Mouse (Mus musculus): ENCODE data around the gene Bach2. TPM values are rescaled to one million over a fixed set of nuclear protein-coding genes. Genes with fewer than 3 reads are reported as not detected.

The Bach2 gene
- total and polyA plus RNA-seq, 2 experiments from 2014 or later = 13.9 to 14.7 TPM

DNA sequence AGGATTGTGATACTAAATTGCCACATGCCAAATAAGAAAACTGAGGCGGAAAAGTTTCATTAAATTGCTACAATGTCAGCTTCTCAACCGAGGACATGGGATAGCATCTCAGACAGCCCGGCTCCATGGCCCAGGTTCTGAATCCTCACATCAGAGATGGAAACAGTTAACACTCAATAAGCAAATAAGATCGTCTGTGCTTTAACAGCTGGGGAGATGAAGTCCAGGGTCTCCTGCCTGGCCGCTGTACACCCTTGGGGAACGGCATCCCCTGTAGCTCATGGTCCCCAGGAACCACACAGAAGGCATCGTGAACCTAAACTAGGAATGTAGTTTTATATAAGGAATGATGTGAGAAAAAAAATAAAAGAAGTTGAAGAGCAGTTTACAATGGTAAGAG is 297.0 kb downstream of the Bach2 start:
- Histone ChIP-seq H3K4me2 (ENCODE audit: low read depth, low read length) (no peak overlapping the region), H3K9me3 (ENCODE audit: low read length) (no peaks in the 10 kb centered on the region), H3K27me3 (ENCODE audit: insufficient read depth, low read length) (no peaks in the 10 kb centered on the region), H3K4me1 (ENCODE audit: insufficient read depth, low read length) (peaks cover 25% of the 10 kb centered on the region), H3K36me3 (ENCODE audit: insufficient read depth, low read length) (no peaks in the 10 kb centered on the region), H3K4me3 (ENCODE audit: low read length) (no peak overlapping the region), H3K27ac (no peak overlapping the region), H3K9ac (replicated peaks; ENCODE audit: low read length) (no peak overlapping the region)
- TF ChIP-seq CTCF (IDR thresholded peaks at IDR 0.05; ENCODE audit: low read depth) = no peak
- no peak for ATAC-seq
- no peak for DNase-seq (ENCODE audit: low spot score)
- WGBS = 82% methylated on average over 7 of the region's 7 CpGs

GRCm38 (mm10) chr4:32536870-32537508 is 298.4 kb downstream of the Bach2 start:
- WGBS = 43% methylated on average over 8 of the region's 8 CpGs
- peaks cover 11% of the 10 kb centered on the region for H3K4me1 ChIP-seq (ENCODE audit: insufficient read depth, low read length)
- H3K36me3 ChIP-seq (ENCODE audit: insufficient read depth, low read length) = no peaks in the 10 kb centered on the region
- no peak for DNase-seq (ENCODE audit: low spot score)
- peak; percentile 30; the same call in 1 of the 2 replicates for ATAC-seq
- no peaks in the 10 kb centered on the region for H3K9me3 ChIP-seq (ENCODE audit: low read length)
- H3K27ac ChIP-seq = 0 out of 2 replicates have a peak overlapping the region, but pooled peaks have one; percentile 15
- H3K4me2 ChIP-seq (ENCODE audit: low read depth, low read length) = no peak overlapping the region
- H3K27me3 ChIP-seq (ENCODE audit: insufficient read depth, low read length) = no peaks in the 10 kb centered on the region
- no peak overlapping the region for H3K9ac ChIP-seq (replicated peaks; ENCODE audit: low read length)
- no peak overlapping the region for H3K4me3 ChIP-seq (ENCODE audit: low read length)
- peak; percentile 28; the same call in 1 of the 2 replicates for TF ChIP-seq CTCF (IDR thresholded peaks at IDR 0.05; ENCODE audit: low read depth)

- Histone ChIP-seq H3K27me3 (ENCODE audit: insufficient read depth, low read length) (no peaks in the 10 kb centered on the region), H3K27ac (peak overlapping the region; percentile 49; the same call in 1 of the 2 replicates), H3K9me3 (ENCODE audit: low read length) (no peaks in the 10 kb centered on the region), H3K4me1 (ENCODE audit: insufficient read depth, low read length) (peaks cover 9% of the 10 kb centered on the region; the same call in 1 of the 2 replicates), H3K36me3 (ENCODE audit: insufficient read depth, low read length) (no peaks in the 10 kb centered on the region), H3K4me3 (ENCODE audit: low read length) (no peak overlapping the region), H3K9ac (replicated peaks; ENCODE audit: low read length) (no peak overlapping the region), H3K4me2 (ENCODE audit: low read depth, low read length) (no peak overlapping the region)
- TF ChIP-seq CTCF (IDR thresholded peaks at IDR 0.05; ENCODE audit: low read depth) = peak; percentile 89
- 5% methylated on average over 5 of the region's 5 CpGs for WGBS
- DNase-seq (ENCODE audit: low spot score) (peak; percentile 95), ATAC-seq (peak; percentile 92)
Measured at GRCm38 (mm10) chr4:32538088-32538487, 299.5 kb downstream of the Bach2 start.

DNA sequence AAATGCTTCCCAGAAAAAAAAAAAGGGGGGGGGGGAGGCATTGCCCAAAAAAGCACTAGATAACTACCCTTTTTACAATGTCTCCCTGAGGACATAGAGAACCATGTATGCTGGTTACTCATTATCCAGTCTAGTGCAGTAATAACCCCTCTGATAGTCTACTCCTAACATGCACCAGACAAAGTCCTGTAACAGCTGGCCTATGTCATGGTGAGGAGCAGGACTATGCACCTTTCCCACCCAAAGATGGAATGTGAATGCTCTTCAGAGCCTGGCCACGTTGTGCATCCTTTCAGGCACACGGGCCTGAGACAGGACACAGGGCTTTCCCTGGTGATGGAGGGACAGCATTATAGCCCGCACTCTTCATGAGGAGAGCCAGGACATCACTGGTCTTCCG is 299.9 kb downstream of the Bach2 start:
- Histone ChIP-seq H3K4me2 (ENCODE audit: low read depth, low read length) (no peak overlapping the region), H3K36me3 (ENCODE audit: insufficient read depth, low read length) (no peaks in the 10 kb centered on the region), H3K4me3 (ENCODE audit: low read length) (no peak overlapping the region), H3K9me3 (ENCODE audit: low read length) (no peaks in the 10 kb centered on the region), H3K27ac (peak overlapping the region; percentile 49; the same call in 1 of the 2 replicates), H3K27me3 (ENCODE audit: insufficient read depth, low read length) (no peaks in the 10 kb centered on the region), H3K4me1 (ENCODE audit: insufficient read depth, low read length) (peaks cover 9% of the 10 kb centered on the region; the same call in 1 of the 2 replicates), H3K9ac (replicated peaks; ENCODE audit: low read length) (no peak overlapping the region)
- ATAC-seq = peak; percentile 28; the same call in 1 of the 2 replicates
- TF ChIP-seq CTCF (IDR thresholded peaks at IDR 0.05; ENCODE audit: low read depth) = no peak
- DNase-seq (ENCODE audit: low spot score) = no peak
- 56% methylated on average over 4 of the region's 4 CpGs for WGBS

DNA sequence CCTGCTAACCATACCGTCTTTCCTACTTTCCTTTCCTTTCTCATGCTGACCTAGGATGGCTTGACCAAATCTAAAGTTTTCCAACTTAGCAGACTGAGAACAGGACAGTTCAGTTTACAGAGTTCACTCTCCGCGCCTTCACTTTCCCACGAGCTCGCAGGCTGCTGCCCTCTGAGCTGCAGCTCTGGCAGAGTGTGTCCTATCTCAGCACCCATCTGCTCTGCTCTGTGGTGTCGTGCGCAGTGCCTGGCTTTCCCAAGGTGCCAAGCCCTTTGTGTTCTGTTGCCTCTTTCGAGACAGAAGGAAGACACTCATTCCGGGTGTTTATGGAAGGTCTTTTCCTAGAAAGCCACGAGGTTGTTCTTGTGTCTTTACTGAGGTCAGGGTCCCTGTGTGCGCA is 300.4 kb downstream of the Bach2 start:
- Histone ChIP-seq H3K4me2 (ENCODE audit: low read depth, low read length) (no peak overlapping the region), H3K4me3 (ENCODE audit: low read length) (no peak overlapping the region), H3K36me3 (ENCODE audit: insufficient read depth, low read length) (no peaks in the 10 kb centered on the region), H3K27ac (peak overlapping the region; percentile 49; the same call in 1 of the 2 replicates), H3K9ac (replicated peaks; ENCODE audit: low read length) (no peak overlapping the region), H3K4me1 (ENCODE audit: insufficient read depth, low read length) (peaks cover 9% of the 10 kb centered on the region; the same call in 1 of the 2 replicates), H3K9me3 (ENCODE audit: low read length) (no peaks in the 10 kb centered on the region), H3K27me3 (ENCODE audit: insufficient read depth, low read length) (no peaks in the 10 kb centered on the region)
- ATAC-seq (no peak), DNase-seq (ENCODE audit: low spot score) (no peak)
- no peak for TF ChIP-seq CTCF (IDR thresholded peaks at IDR 0.05; ENCODE audit: low read depth)
- 66% methylated on average over 11 of the region's 11 CpGs for WGBS

DNA sequence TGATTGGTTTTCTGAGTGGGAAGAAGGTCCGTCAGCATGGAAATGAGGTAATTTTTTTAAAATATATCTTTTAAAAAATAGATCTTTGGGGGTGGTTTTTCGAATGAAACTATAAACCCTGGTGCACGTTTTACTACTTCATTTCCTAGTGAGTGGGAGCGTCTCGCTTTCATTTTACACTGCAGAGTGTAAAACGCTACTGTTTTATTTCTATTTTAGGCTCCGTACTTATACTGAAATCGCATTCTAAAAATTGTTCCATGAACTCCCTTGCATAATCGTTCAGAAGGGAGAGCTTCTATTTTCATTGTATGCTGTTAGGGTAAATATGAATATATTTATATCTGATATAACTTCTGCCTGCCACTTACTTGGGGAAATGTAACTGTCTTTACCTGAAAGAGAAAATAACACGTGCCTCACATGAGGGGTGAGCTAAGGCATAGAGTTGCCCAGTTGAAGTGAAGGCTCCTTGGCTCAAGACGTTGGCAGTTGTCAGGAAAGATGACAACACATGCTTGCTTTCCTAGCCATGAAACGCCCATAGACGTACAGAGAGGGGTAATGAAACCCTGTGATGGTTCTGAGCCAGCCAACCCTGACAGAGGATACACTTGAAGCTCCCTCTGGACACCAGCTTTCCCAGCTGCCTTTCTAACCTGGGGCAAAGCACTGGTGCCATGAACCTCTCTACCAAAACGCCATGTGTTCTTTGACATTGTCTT is 306.4 kb downstream of the Bach2 start:
- no peaks in the 10 kb centered on the region for H3K4me1 ChIP-seq (ENCODE audit: insufficient read depth, low read length)
- no peaks in the 10 kb centered on the region for H3K36me3 ChIP-seq (ENCODE audit: insufficient read depth, low read length)
- H3K4me2 ChIP-seq (ENCODE audit: low read depth, low read length) = no peak overlapping the region
- no peak for DNase-seq (ENCODE audit: low spot score)
- 85% methylated on average over 14 of the region's 14 CpGs for WGBS
- no peak overlapping the region for H3K4me3 ChIP-seq (ENCODE audit: low read length)
- H3K27me3 ChIP-seq (ENCODE audit: insufficient read depth, low read length) = no peaks in the 10 kb centered on the region
- no peak for TF ChIP-seq CTCF (IDR thresholded peaks at IDR 0.05; ENCODE audit: low read depth)
- H3K9me3 ChIP-seq (ENCODE audit: low read length) = no peaks in the 10 kb centered on the region
- ATAC-seq = no peak
- H3K9ac ChIP-seq (replicated peaks; ENCODE audit: low read length) = no peak overlapping the region
- H3K27ac ChIP-seq = no peak overlapping the region
